Mouse (Mus musculus) frontal cortex, adult (tissue): ENCODE measurements at regions not wholly inside any gene's neighbourhood (a gene's known extent, or its start where the extent isn't known, plus 50 kb on each side); places are given as distances from the start of the nearest gene placed in this dataset.

ENCODE experiments used
- ATAC-seq: cut with Nextera tagmentation; 2 replicates; pipeline ENCODE4 v1.9.2; 2017; ENCODE audit warnings: mild to moderate bottlenecking, moderate library complexity, mixed read lengths; ENCODE audit not compliant: low TSS enrichment

- ATAC-seq = peak; percentile 57
These were observed 101.3 kb upstream of the Luzp2 start for GRCm38 (mm10) chr7:54734039-54734438.

- ATAC-seq = peak; percentile 38; the same call in 1 of the 2 replicates
These were observed 100.4 kb upstream of the Luzp2 start for GRCm38 (mm10) chr7:54734861-54735260.

- ATAC-seq = no peak
These were observed 68.0 kb upstream of the Luzp2 start for GRCm38 (mm10) chr7:54767341-54767740.

GRCm38 (mm10) chr7:54768683-54769082 is 66.6 kb upstream of the Luzp2 start:
- ATAC-seq = no peak

- ATAC-seq = peak; percentile 27; the same call in 1 of the 2 replicates
These were observed 53.3 kb upstream of the Luzp2 start for GRCm38 (mm10) chr7:54781939-54782520.

- no peak for ATAC-seq
These were observed 52.7 kb upstream of the Luzp2 start for GRCm38 (mm10) chr7:54782604-54783003.

- no peak for ATAC-seq
These were observed 51.5 kb upstream of the Luzp2 start for GRCm38 (mm10) chr7:54783550-54784529.
